Mouse (Mus musculus): ENCODE data around the gene Efna1. TPM values are rescaled to one million over a fixed set of nuclear protein-coding genes. Genes with fewer than 3 reads are reported as not detected.
A peak's percentile ranks its signal among the peaks of the same experiment; 100 is the strongest.

Gene Efna1
- polyA plus RNA-seq, 1 experiment from 2014 or later, result 174 TPM

- under 1% methylated on average over 12 of the region's 26 CpGs for WGBS
- peak overlapping the region; percentile 54 for H3K4me2 ChIP-seq (replicated peaks; ENCODE audit: low read depth, low read length)
- DNase-seq (ENCODE audit: low spot score) (peak; percentile 52), ATAC-seq (no peak)
- no peaks in the 10 kb centered on the region for H3K9me3 ChIP-seq (ENCODE audit: low read length)
- no peak overlapping the region for H3K27ac ChIP-seq (ENCODE audit: low read length)
- H3K4me1 ChIP-seq (ENCODE audit: insufficient read depth, low read depth, low read length), result peaks cover 25% of the 10 kb centered on the region
- no peak overlapping the region for H3K9ac ChIP-seq (replicated peaks; ENCODE audit: low read depth)
- H3K4me3 ChIP-seq (ENCODE audit: low read depth, low read length), result 0 out of 2 replicates have a peak overlapping the region, but pooled peaks have one; percentile 19
- H3K36me3 ChIP-seq (ENCODE audit: insufficient read depth, low read length), result no peaks in the 10 kb centered on the region
- peaks cover 6% of the 10 kb centered on the region for H3K27me3 ChIP-seq (replicated peaks; ENCODE audit: insufficient read depth, low read length)
- TF ChIP-seq EP300 (IDR thresholded peaks at IDR 0.05) (no peak), CTCF (IDR thresholded peaks at IDR 0.05) (no peak)
These were observed 35.8 kb downstream of the Efna1 start for GRCm38 (mm10) chr3:89244982-89245687.

DNA sequence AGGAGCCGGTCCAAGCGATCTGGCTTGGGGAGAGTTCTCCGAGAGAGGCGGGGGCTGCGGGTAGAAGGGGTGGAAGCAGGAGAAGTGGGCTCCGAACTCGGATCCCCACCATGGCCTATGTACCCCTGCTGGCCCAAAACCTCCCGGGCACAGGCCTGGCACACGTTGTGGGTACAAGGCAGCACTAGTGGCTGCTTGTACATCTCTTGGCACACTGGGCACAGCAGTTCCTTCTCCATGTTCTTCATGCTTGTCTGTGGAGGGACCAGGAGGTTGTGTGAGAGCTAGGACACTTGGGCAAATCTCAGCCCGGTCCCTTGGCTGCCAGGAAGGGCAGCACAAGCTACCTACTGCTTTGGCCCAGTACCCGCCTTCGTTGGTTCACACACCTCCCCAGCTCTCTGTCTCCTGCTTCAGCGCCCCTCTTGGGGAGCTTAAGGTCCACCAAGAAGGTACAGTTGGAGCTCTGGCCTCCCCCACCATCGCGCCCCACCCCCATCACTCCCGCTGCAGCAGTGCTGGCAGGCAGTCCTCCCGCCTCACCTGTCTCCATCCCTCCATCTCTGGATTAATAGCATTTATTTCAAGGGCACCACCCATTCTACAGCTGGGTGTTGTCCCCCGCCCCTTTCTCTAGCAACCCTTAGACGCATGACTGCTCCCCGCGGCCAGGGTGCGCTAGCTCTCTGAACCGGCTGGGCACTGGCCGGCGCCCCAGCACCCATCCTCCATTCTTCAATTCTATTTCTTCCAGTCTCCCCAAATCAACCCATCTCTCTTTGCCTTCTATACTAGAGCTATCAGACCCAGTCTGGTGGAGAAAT, 36.6 kb downstream of the Efna1 start:
- H3K4me3 ChIP-seq (ENCODE audit: low read depth, low read length), result 0 out of 2 replicates have a peak overlapping the region, but pooled peaks have one; percentile 19
- TF ChIP-seq CTCF (IDR thresholded peaks at IDR 0.05) (peak; percentile 51), EP300 (IDR thresholded peaks at IDR 0.05) (no peak)
- H3K4me2 ChIP-seq (replicated peaks; ENCODE audit: low read depth, low read length), result peak overlapping the region; percentile 54
- H3K27ac ChIP-seq (ENCODE audit: low read length), result no peak overlapping the region
- DNase-seq (ENCODE audit: low spot score), result peak; percentile 71
- WGBS, result 17% methylated on average over 25 of the region's 25 CpGs
- no peak overlapping the region for H3K9ac ChIP-seq (replicated peaks; ENCODE audit: low read depth)
- ATAC-seq, result 0 out of 2 replicates have a peak, but pooled peaks have one; percentile 18
- H3K4me1 ChIP-seq (ENCODE audit: insufficient read depth, low read depth, low read length), result peaks cover 25% of the 10 kb centered on the region
- no peaks in the 10 kb centered on the region for H3K9me3 ChIP-seq (ENCODE audit: low read length)
- H3K27me3 ChIP-seq (replicated peaks; ENCODE audit: insufficient read depth, low read length), result peaks cover 6% of the 10 kb centered on the region
- H3K36me3 ChIP-seq (ENCODE audit: insufficient read depth, low read length), result no peaks in the 10 kb centered on the region

DNA sequence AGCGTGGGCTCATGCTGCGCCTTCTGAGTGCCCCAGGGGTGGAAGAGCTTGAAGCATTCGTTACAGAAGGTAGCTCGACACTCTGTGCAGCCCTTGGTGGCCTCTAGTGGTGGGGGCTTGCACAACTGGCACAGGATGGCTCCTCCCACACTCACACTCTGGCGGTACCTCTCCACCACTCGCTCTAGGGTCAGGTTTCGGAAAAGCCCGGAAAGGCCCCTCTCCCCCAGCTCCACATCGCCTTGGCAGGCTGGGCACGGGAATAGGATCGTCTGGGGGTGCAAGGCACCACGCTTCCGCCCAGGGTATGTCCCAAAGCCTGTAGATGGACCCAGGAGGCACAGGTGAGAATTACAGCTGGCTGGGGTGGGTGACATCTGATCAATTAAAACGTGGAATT, 37.3 kb downstream of the Efna1 start:
- peak; percentile 72 for TF ChIP-seq CTCF (IDR thresholded peaks at IDR 0.05)
- TF ChIP-seq EP300 (IDR thresholded peaks at IDR 0.05), result no peak
- WGBS, result 14% methylated on average over 14 of the region's 14 CpGs
- H3K4me3 ChIP-seq (ENCODE audit: low read depth, low read length), result no peak overlapping the region
- ATAC-seq (peak; percentile 62), DNase-seq (ENCODE audit: low spot score) (peak; percentile 87)
- H3K27me3 ChIP-seq (replicated peaks; ENCODE audit: insufficient read depth, low read length), result peaks cover 6% of the 10 kb centered on the region
- H3K4me2 ChIP-seq (replicated peaks; ENCODE audit: low read depth, low read length), result 0 out of 2 replicates have a peak overlapping the region, but pooled peaks have one; percentile 11
- H3K27ac ChIP-seq (ENCODE audit: low read length), result no peak overlapping the region
- H3K9me3 ChIP-seq (ENCODE audit: low read length), result no peaks in the 10 kb centered on the region
- H3K9ac ChIP-seq (replicated peaks; ENCODE audit: low read depth), result no peak overlapping the region
- H3K4me1 ChIP-seq (ENCODE audit: insufficient read depth, low read depth, low read length), result peaks cover 25% of the 10 kb centered on the region
- no peaks in the 10 kb centered on the region for H3K36me3 ChIP-seq (ENCODE audit: insufficient read depth, low read length)

GRCm38 (mm10) chr3:89242331-89242895, 38.5 kb downstream of the Efna1 start:
- no peak overlapping the region for H3K27ac ChIP-seq (ENCODE audit: low read length)
- DNase-seq (ENCODE audit: low spot score) (peak; percentile 85), ATAC-seq (no peak)
- peaks cover 25% of the 10 kb centered on the region for H3K4me1 ChIP-seq (ENCODE audit: insufficient read depth, low read depth, low read length)
- no peak overlapping the region for H3K9ac ChIP-seq (replicated peaks; ENCODE audit: low read depth)
- no peaks in the 10 kb centered on the region for H3K9me3 ChIP-seq (ENCODE audit: low read length)
- H3K4me3 ChIP-seq (ENCODE audit: low read depth, low read length), result no peak overlapping the region
- no peak overlapping the region for H3K4me2 ChIP-seq (replicated peaks; ENCODE audit: low read depth, low read length)
- TF ChIP-seq CTCF (IDR thresholded peaks at IDR 0.05) (peak; percentile 87), EP300 (IDR thresholded peaks at IDR 0.05) (no peak)
- no peaks in the 10 kb centered on the region for H3K36me3 ChIP-seq (ENCODE audit: insufficient read depth, low read length)
- peaks cover 6% of the 10 kb centered on the region for H3K27me3 ChIP-seq (replicated peaks; ENCODE audit: insufficient read depth, low read length)
- whole genome bisulfite sequencing, result 70% methylated on average over 9 of the region's 9 CpGs

DNA sequence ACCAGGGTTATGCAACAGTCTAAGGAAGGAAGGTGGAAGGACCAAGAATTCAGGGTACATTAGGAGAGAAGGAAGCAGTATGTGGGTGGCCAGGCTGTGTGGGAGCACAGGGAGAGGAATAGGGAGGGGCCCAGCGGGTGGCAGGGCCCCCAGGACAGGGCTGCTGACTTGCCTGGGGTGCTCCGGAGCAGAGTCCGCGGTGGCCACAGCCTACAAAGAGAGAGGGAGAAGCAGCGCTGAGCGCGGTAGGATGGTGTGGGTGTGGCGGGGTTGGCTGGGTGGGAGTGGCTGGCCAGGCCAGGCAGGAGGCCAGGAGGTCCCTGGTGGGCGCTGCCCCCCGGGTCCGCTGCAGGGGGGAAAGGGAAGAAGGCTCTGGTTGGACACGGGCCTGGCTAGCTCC, 42.4 kb downstream of the Efna1 start:
- Histone ChIP-seq H3K9ac (replicated peaks; ENCODE audit: low read depth) (no peak overlapping the region), H3K27ac (ENCODE audit: low read length) (no peak overlapping the region), H3K36me3 (ENCODE audit: insufficient read depth, low read length) (no peaks in the 10 kb centered on the region), H3K4me2 (replicated peaks; ENCODE audit: low read depth, low read length) (0 out of 2 replicates have a peak overlapping the region, but pooled peaks have one; percentile 3), H3K9me3 (ENCODE audit: low read length) (no peaks in the 10 kb centered on the region), H3K4me1 (ENCODE audit: insufficient read depth, low read depth, low read length) (peaks cover 3% of the 10 kb centered on the region), H3K27me3 (replicated peaks; ENCODE audit: insufficient read depth, low read length) (no peaks in the 10 kb centered on the region), H3K4me3 (ENCODE audit: low read depth, low read length) (no peak overlapping the region)
- no peak for TF ChIP-seq EP300 (IDR thresholded peaks at IDR 0.05)
- no peak for TF ChIP-seq CTCF (IDR thresholded peaks at IDR 0.05)
- WGBS, result 43% methylated on average over 12 of the region's 12 CpGs
- DNase-seq (ENCODE audit: low spot score) (no peak), ATAC-seq (peak; percentile 8; the same call in 1 of the 2 replicates)

GRCm38 (mm10) chr3:89237682-89238081, 43.3 kb downstream of the Efna1 start:
- Histone ChIP-seq H3K27me3 (replicated peaks; ENCODE audit: insufficient read depth, low read length) (no peaks in the 10 kb centered on the region), H3K9ac (replicated peaks; ENCODE audit: low read depth) (no peak overlapping the region), H3K9me3 (ENCODE audit: low read length) (no peaks in the 10 kb centered on the region), H3K4me2 (replicated peaks; ENCODE audit: low read depth, low read length) (no peak overlapping the region), H3K4me1 (ENCODE audit: insufficient read depth, low read depth, low read length) (peaks cover 7% of the 10 kb centered on the region), H3K36me3 (ENCODE audit: insufficient read depth, low read length) (no peaks in the 10 kb centered on the region), H3K27ac (ENCODE audit: low read length) (no peak overlapping the region), H3K4me3 (ENCODE audit: low read depth, low read length) (no peak overlapping the region)
- ATAC-seq (no peak), DNase-seq (ENCODE audit: low spot score) (no peak)
- no peak for TF ChIP-seq CTCF (IDR thresholded peaks at IDR 0.05)
- TF ChIP-seq EP300 (IDR thresholded peaks at IDR 0.05), result no peak
- WGBS, result 76% methylated on average over 21 of the region's 21 CpGs
